Mouse (Mus musculus) lung, postnatal 0 days (tissue): ENCODE results near the gene 5730522E02Rik. TPM values are rescaled to one million over a fixed set of nuclear protein-coding genes. Genes with fewer than 3 reads are reported as not detected.

Experiments
- ATAC-seq: fragments of 200-750 bp; cut with Nextera tagmentation; 2 replicates; pipeline ENCODE4 v1.8.0; 2017; ENCODE audit warnings: moderate library complexity
- DNase-seq: peaks from one replicate; pipeline ENCODE4 v3.0.0-alpha.2; 2016; ENCODE audit warnings: low spot score
- H3K27ac ChIP-seq: fragments of 300-500 bp; sonication (generic); 2 replicates; pipeline ENCODE4 v1.5.1; 2014; ENCODE audit warnings: antibody characterized with exemption, mild to moderate bottlenecking, low read length, mixed read lengths
- H3K27me3 ChIP-seq: fragments of 300-500 bp; sonication (generic); replicated peaks from 2 replicates; pipeline ENCODE4 v1.6.1; 2014; ENCODE audit warnings: low read length, mixed read lengths; ENCODE audit not compliant: insufficient read depth
- H3K36me3 ChIP-seq: fragments of 300-500 bp; sonication (generic); 2 replicates; pipeline ENCODE4 v1.6.1; 2014; ENCODE audit warnings: low read length, mixed read lengths; ENCODE audit not compliant: insufficient read depth
- H3K4me1 ChIP-seq: fragments of 300-500 bp; sonication (generic); 2 replicates; pipeline ENCODE4 v1.6.1; 2014; ENCODE audit warnings: antibody characterized with exemption, low read depth, low read length, mixed read lengths; ENCODE audit not compliant: insufficient read depth
- H3K4me2 ChIP-seq: fragments of 300-500 bp; sonication (generic); replicated peaks from 2 replicates; pipeline ENCODE4 v1.6.1; 2014; ENCODE audit warnings: low read depth, mild to moderate bottlenecking, low read length, moderate library complexity, mixed read lengths
- H3K4me3 ChIP-seq: fragments of 300-500 bp; sonication (generic); 2 replicates; pipeline ENCODE4 v1.5.1; 2014; ENCODE audit warnings: low read depth, low read length
- H3K9ac ChIP-seq: fragments of 300-500 bp; sonication (generic); replicated peaks from 2 replicates; pipeline ENCODE4 v1.6.1; 2014; ENCODE audit warnings: low read depth, mild to moderate bottlenecking
- H3K9me3 ChIP-seq: fragments of 300-500 bp; sonication (generic); 2 replicates; pipeline ENCODE4 v1.6.1; 2016; ENCODE audit warnings: low read length, mixed read lengths
- CTCF ChIP-seq: IDR thresholded peaks from 2 replicates; pipeline ENCODE4 v1.5.1; 2016; ENCODE audit warnings: antibody characterized with exemption, mild to moderate bottlenecking
- EP300 ChIP-seq: IDR thresholded peaks from 2 replicates; pipeline ENCODE4 v1.6.1; 2016; ENCODE audit warnings: antibody characterized with exemption, mild to moderate bottlenecking, control low read depth
- WGBS: fragments of 180-500 bp; shearing (Covaris S2); extraction: QIAGEN DNeasy Blood & Tissue Kit; methylation state at CpG from one replicate; pipeline ENCODE4 v1.1.7; 2014; 5-methylcytosine and 5-hydroxymethylcytosine counted together
- microRNA-seq: library from miRNA; unstranded; fragments of <30 nt; microRNA quantifications from one replicate; pipeline ENCODE4, GENCODE M21; 2016
- polyA plus RNA-seq: library from polyadenylated mRNA; unstranded; fragments of >200 nt; fragmentation: Nextera tagmentation; extraction: Ambion mirVana; gene quantifications from 2 replicates; pipeline ENCODE4 v1.2.1, GENCODE M21; 2015

The 5730522E02Rik gene
- polyA plus RNA-seq, 1 experiment from 2014 or later = 0.42 TPM

- H3K9ac ChIP-seq = no peak overlapping the region
- DNase-seq (no peak), ATAC-seq (no peak)
- 72% methylated on average over 7 of the region's 7 CpGs for WGBS
- no peaks in the 10 kb centered on the region for H3K9me3 ChIP-seq
- H3K4me2 ChIP-seq = no peak overlapping the region
- no peak overlapping the region for H3K27ac ChIP-seq
- no peaks in the 10 kb centered on the region for H3K36me3 ChIP-seq
- no peaks in the 10 kb centered on the region for H3K4me1 ChIP-seq
- no peak overlapping the region for H3K4me3 ChIP-seq
- H3K27me3 ChIP-seq = no peaks in the 10 kb centered on the region
- no peak for TF ChIP-seq CTCF
- no peak for TF ChIP-seq EP300
These were observed 637.0 kb downstream of the 5730522E02Rik start for GRCm38 (mm10) chr11:25573408-25574128.

- no peaks in the 10 kb centered on the region for H3K27me3 ChIP-seq
- DNase-seq (no peak), ATAC-seq (no peak)
- H3K36me3 ChIP-seq = no peaks in the 10 kb centered on the region
- no peak for TF ChIP-seq CTCF
- TF ChIP-seq EP300 = no peak
- no peak overlapping the region for H3K27ac ChIP-seq
- H3K4me2 ChIP-seq = no peak overlapping the region
- no peak overlapping the region for H3K4me3 ChIP-seq
- no peaks in the 10 kb centered on the region for H3K9me3 ChIP-seq
- WGBS = 56% methylated on average over 2 of the region's 2 CpGs
- no peak overlapping the region for H3K9ac ChIP-seq
- H3K4me1 ChIP-seq = no peaks in the 10 kb centered on the region
These were observed 639.2 kb downstream of the 5730522E02Rik start for GRCm38 (mm10) chr11:25571396-25571795.

Small RNAs within 50 kb of the gene (microRNA-seq; reads per million reads assigned to microRNA genes)
- gene Mir6372 = not detected

Other genes with a start within 250 kb of the 5730522E02Rik start
- 12.4 and 13.6 TPM in 2 replicates for gene Fancl, start 175.4 kb upstream of the 5730522E02Rik start, polyA plus RNA-seq